Mouse (Mus musculus) gastrocnemius, postnatal 10 days (tissue): ENCODE results near the gene Ap2a2. TPM values are rescaled to one million over a fixed set of nuclear protein-coding genes. Genes with fewer than 3 reads are reported as not detected.
A peak's percentile ranks its signal among the peaks of the same experiment; 100 is the strongest.

Experiments
- DNase-seq: peaks from one replicate; pipeline ENCODE4 v3.0.0; 2021; ENCODE audit warnings: mixed read lengths
- long read RNA-seq, 2 experiments: library from polyadenylated mRNA; stranded (forward); transcript quantifications; one replicate each; pipeline ENCODE4 v2.0.0; 2021
- total RNA-seq, 2 experiments: library from RNA; stranded (reverse); gene quantifications; 2 replicates each; pipeline ENCODE4 v1.2.3; 2021

The Ap2a2 gene
- 10 to 100 TPM; 45.1 to 48.9 TPM for total RNA-seq
- long read RNA-seq, experiment 1, full-length matches to known transcripts, result 75 of 138 reads
- long read RNA-seq, experiment 1, partial matches to known transcripts, result 13 of 138 reads
- long read RNA-seq, experiment 1, other reads (novel, unspliced or antisense), result 50 of 138 reads
- long read RNA-seq, experiment 2, full-length matches to known transcripts, result 59 of 127 reads
- long read RNA-seq, experiment 2, partial matches to known transcripts, result 14 of 127 reads
- long read RNA-seq, experiment 2, other reads (novel, unspliced or antisense), result 54 of 127 reads

GRCm38 (mm10) chr7:141561682-141562391 is at the start of gene Ap2a2:
TSS of gene Ap2a2 (plus strand) at chr7:141562173.
- DNase-seq, result peak; percentile 92

DNA sequence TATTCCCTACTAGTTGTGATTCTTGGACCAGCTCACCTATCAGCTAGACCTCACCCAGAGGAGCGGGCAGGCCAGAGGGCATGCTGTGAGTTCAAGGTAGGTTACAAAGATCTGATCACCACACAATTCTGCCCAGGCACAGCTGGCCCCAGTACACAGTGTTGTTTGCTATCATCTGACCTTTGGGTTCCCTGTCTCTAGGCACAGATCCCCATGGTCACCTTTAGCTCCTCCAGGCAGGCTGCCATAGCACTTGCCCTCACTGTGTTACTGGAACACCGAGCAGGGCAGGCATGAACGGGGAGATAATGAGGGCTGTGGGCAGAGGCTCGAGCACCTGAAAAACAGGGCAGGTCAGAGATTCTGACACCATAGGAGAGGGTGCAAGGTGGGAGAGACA is 44.3 kb upstream of the Ap2a2 start:
- DNase-seq, result no peak

DNA sequence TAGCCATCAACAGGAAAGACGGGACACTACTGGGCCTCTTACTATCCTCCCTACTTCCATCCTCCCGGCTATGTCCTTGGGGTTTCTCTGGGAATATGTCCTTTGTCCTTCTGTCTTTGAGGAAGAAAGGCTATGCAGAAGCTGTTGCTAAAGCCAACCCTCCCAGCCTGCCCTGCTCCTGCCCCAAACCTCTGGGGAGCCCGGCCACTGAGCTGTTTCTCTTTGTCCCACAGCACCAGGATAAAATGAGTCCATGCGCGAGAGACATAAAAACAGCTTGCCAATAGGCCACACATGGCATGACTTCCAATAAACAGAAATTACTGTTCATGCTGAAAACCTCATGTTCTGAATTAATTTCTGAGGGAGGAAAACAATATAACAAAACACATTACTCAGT is 43.7 kb upstream of the Ap2a2 start:
- DNase-seq, result no peak

DNA sequence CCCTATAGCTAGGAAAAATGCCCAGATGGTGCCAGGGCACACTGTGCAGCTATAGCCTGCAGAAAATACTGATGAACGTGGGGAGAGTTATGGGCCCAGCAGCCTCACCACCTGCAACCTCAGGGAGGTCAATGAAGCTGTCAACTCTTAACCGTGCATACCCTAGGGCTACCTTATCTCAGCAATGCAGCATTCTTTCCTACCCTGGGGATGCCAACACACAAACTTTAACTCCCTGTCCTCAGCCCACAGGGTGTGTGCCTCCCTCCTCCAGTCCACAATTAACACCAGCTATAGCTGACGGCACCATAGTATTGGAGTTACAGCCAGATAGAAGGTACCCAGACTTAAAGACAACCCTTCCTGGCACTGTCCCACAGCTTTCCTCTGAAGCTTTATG is 43.0 kb upstream of the Ap2a2 start:
- no peak for DNase-seq

DNA sequence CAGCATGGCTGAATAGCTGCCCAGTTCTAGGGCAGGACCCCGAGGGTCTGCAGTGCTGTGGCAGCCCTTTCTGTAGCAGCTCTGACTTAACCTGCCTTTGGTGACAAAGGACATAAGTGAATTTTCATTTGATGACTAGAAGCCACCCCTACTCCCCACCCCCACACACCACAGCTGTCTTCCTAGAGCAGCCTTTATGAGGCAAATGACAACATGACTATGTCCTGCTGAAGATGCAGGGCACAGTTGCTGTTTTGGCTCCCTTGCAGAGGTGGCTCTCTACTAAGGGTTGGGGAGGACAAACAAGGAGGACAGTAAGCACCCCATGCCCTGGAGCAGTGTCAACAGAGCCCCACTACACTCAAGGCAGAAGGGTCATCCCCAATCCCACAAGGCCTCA is 42.2 kb upstream of the Ap2a2 start:
- DNase-seq, result no peak

DNA sequence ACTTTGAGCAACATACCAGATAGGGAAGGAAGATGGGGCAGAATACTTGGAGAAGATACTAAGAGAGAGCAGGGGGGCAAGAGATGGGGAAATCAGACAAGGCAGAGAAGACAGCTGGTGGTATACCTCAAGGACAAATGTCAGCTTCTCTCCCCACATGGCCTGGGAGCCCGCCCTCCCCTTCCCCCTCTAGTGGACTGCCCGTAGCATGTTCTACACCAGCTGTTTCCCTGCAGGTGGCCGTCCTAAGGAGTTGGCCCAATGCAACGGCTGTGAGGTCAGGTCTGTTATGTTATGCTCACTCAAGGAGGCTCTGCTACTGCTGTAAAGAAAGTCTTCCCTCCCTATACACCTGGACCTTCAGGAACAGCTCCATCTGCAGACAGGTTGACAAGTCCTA is 39.0 kb upstream of the Ap2a2 start:
- DNase-seq, result no peak

GRCm38 (mm10) chr7:141524271-141524670 is 37.7 kb upstream of the Ap2a2 start:
- DNase-seq, result no peak

DNA sequence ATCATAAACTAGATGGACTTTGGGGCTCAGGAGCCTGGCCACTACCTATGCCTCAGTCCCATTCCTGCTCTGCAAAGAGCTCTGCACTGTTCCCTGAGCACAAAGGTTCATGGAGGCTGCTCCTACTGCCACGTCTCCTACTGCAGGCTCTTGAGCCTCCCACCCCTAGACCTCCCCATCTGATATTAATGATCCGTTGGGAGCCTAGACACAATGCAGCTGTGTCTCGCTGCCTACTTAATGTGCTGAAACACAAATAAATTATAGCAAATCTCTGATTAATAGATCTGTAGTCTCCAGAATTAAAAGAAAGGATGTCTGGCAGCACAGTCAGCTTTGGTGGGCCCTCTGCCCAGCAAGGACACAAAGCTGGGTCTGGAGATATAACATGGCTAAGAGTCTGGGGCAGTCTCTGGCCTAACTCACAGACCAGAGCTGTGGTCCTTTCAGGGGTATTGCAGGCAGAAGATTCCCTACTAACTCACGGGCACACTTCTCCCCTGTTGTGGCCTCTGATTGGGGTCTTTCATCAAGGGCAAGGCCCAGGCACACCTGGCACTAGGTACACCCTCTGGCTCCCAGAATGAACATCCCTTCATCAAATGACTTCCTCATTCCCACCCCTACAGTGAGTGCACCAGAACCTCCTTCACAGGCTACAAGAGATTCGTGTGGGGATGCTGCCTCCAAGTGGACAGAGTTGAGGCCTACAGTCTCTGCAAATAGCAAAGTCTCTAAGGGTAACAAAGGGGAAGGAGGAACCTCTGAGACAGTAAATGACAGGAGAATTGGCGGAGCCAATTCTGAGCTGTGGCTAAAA is 37.0 kb upstream of the Ap2a2 start:
- peak; percentile 64 for DNase-seq

DNA sequence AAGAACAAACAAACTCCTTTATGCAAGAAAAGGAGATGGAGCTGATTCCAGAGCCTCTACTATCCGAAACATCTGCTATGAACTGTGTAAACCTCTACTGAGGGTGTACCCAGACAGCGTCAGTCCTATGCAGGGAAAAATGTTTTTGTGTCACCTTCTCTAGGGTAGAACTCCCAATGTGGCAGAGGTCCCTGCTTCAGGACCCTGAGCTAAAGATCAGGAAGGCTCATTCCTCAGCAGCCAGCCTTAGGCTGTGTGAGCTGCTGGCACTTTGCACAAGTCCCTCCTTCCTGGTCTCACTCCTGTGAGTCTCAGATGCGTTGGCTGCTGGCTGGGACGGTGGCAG is 36.4 kb upstream of the Ap2a2 start:
- DNase-seq, result no peak

DNA sequence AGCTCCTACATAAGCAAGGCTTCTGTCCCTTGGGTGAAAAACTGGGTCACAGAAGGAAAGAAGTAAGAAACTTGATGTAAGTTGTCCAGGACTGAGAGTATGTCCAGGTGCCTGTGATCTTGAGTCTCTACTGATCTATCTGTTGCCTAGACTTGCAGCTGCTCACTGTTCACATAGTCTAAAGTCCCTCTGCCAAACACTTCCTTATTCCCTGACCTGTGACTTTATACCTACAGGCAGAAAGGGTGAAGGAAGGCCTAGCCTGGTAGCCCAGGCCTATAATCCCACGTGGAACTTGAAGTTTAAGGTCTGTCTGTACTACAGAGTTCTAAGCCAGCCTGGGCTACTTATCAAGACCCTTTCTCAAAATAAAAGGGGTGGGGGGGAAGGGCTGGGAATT is 26.4 kb upstream of the Ap2a2 start:
- no peak for DNase-seq

DNA sequence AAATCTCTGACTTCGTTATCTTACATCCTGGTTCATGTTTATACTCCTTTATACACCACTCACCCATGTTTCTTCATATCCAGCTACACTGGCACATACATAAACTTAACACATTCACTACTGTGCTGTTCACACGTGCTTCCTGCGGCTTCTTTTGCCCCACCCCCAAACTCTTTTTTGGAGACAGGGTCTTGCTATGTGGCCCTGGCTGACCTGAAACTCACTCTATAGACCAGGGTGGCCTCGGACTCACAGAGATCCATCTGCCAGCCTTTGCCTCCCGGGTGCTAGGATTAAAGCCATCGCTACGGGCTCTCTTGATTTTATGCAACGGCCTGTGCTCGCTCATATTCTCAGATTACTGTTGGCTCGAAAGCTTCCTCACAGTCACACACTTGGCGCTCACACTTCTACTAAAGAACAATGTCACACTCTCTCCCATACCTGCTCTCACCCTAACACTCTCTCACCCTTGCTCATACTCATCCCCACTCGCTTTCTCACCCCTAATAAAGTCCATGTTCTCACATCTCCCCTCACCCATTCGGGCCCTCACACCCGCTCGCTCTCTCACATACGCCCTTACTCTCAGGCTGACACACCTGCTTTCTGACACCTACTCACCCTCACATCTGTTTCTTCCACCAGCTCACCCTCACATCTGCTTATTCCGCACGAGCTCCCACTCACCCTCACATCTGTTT is 23.0 kb upstream of the Ap2a2 start:
- no peak for DNase-seq

DNA sequence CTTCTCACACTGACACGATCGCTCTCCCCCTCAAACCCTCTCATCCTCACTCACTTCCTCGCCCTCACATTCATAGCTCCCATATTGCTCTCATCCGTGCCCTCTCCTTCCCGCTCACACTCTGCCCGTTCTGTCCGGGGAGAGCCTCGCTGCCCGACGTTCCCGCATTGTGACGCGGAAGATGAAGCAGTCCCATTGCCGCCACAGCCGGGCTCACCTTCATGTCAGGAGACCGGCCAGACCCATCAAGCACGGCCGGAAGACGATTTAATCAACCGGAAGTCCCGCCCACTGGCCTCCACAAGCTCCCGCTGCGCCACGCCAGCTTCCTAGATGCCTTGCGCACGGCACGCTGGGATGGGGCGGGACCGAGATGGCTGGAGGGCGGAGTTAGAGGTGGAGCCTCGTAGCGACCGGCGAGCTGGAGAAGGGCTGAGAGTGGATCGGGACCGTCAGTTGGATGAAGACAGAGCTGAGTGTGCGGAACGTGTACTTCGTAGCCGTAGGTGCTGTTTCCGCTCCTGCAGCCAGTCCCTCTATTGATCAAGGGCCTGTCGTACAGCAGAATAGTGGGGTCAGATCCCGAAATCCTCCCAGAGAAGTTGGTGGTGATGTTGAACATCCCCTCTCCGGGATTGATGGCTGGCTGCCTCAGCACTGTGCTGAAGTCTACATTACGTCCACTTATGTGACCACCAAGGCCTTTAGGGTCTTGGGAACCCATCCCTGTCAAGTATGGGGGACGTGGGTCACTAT is 22.2 kb upstream of the Ap2a2 start, which contains the start of gene Chid1:
TSS of gene Chid1 (minus strand) at position 302 of the 756 bp plus-strand sequence.
- DNase-seq, result peak; percentile 98

DNA sequence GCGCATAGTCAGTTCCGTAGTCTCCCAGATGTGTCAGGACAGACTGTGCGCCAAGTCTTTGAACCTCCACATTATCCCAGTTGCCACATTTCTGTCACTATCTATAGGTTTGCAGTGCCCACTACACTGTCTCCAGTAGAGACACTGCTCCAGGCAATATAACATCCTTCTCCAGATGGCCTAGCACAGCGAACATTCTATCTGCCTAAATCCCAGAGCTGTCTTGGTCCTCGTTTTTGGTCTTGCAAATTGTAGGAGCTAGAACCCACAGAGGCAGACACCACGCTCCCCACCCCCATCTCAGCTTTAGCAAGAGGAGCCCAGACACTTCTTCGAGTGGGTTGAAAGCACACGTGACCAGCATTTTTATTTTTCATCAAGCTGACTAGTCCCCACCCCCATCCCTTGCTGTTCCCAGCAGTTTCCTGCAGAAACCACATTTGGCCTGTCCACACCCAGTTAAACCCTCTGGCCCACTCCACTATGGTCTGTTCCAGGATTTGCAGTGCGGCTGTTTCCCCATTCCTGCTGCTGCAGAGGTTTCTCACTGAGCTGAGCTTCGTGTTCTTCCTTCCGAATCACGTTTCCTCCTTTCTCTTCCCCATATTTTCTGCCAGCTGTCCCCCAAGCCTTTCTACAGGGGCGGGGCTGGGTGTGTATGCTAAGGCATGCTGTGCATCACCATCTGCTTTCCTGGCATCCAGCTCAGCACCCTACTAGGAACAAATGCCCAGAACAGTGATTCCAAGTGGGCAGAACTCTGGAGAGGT is 21.5 kb upstream of the Ap2a2 start:
- peak; percentile 40 for DNase-seq

DNA sequence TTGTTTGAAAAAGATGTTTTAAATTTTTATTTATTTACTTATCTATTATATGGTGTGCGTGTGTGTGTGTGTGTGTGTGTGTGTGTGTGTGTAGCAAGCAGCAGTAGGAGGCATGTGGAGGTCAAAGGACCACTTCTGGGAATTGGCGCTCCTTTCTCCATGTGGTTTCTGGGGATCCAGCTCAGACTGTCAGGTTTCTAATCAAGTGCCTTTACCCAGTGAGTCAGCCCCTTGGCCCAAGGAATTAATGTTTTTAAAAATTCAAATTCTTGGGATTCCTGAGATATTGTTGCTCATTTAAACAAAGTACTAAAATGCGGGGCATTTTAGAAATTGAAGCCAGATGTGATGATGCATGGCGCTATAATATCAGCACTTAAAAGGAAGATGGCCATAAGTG is 20.3 kb upstream of the Ap2a2 start:
- DNase-seq, result no peak

- no peak for DNase-seq
These were observed 19.4 kb upstream of the Ap2a2 start for GRCm38 (mm10) chr7:141542588-141542987.

- DNase-seq, result no peak
These were observed 17.3 kb upstream of the Ap2a2 start for GRCm38 (mm10) chr7:141544654-141545053.

GRCm38 (mm10) chr7:141549432-141550061 is 12.4 kb upstream of the Ap2a2 start:
- DNase-seq, result no peak

GRCm38 (mm10) chr7:141550464-141550863 is 11.5 kb upstream of the Ap2a2 start:
- no peak for DNase-seq

DNA sequence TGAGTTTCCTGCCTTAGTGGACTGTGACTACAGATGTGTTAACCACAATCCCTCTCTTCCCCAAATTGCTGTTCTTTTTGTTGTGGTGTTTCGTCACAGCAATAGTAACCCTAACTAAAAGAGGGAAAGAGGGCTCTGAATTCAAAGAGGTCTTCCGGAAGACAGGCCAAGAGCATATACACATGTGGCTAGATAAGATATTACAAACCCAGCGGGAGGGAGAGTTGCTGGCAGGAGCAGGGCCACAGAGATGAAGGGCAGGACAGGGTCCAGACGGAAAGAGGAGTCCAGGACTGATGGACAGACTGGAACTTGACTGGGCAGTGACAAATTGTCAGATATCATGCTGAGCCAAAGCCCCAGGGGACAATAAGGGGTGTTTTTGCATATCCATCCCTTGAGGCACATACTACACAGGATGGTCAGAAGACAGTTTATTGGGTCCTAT is 3.6 kb upstream of the Ap2a2 start:
- no peak for DNase-seq

GRCm38 (mm10) chr7:141558946-141559345 is 3.0 kb upstream of the Ap2a2 start:
- no peak for DNase-seq
